Comparison of ENCODE assay signal across 18 mouse cellular contexts in genomic region chr11:112282911-112283310, GRCm38 (mm10).
"Had no signal": no experiment of that assay in that cellular context is flagged by ENCODE, and none has a peak within 500 bp of the region (broad histone marks: within the 10 kb centered on the region; RNA-seq: fewer than 3 reads in every experiment).

No protein-coding gene starts in this region.

- ATAC-seq: liver, postnatal 0 days; lung, postnatal 0 days had no signal

- H3K4me3 ChIP-seq: layer of hippocampus, adult 2 months; limb, embryonic 12.5 days; limb, embryonic 15.5 days; megakaryocyte, embryonic 14.5 days; neural tube, embryonic 13.5 days had no signal

- H3K9ac ChIP-seq: limb, embryonic 12.5 days; limb, embryonic 15.5 days; liver, embryonic 14.5 days; liver, postnatal 0 days; lung, embryonic 14.5 days; neural tube, embryonic 13.5 days had no signal

- H3K4me2 ChIP-seq: limb, embryonic 12.5 days; limb, embryonic 15.5 days; liver, embryonic 11.5 days; lung, embryonic 14.5 days; midbrain, embryonic 11.5 days; neural tube, embryonic 13.5 days had no signal

- H3K4me1 ChIP-seq: limb, embryonic 15.5 days; megakaryocyte, embryonic 14.5 days; neural tube, embryonic 13.5 days had no signal

- DNase-seq: kidney, adult 11 months; kidney, postnatal 25 days; layer of hippocampus, adult 9-11 months; liver, postnatal 0 days; lung, embryonic 14.5 days; midbrain, embryonic 14.5 days; thymus, adult 18-20 months; thymus, postnatal 25 days had no signal

- H3K27me3 ChIP-seq: limb, embryonic 12.5 days; limb, embryonic 15.5 days; megakaryocyte, embryonic 14.5 days; neural tube, embryonic 13.5 days had no signal

- H3K36me3 ChIP-seq: limb, embryonic 12.5 days; limb, embryonic 15.5 days; neural tube, embryonic 13.5 days had no signal

- H3K9me3 ChIP-seq: limb, embryonic 12.5 days; limb, embryonic 15.5 days; neural tube, embryonic 13.5 days had no signal

- H3K27ac ChIP-seq: kidney, postnatal 0 days; layer of hippocampus, adult 2 months; limb, embryonic 12.5 days; limb, embryonic 15.5 days; liver, embryonic 14.5 days; neural tube, embryonic 13.5 days had no signal
